Mouse (Mus musculus) T-helper 17 cell (primary cell): ENCODE measurements around the gene Vps37b.

ENCODE experiments used
- in situ Hi-C, 2 experiments: fragments of 300-600 bp; cut with MboI, MseI; formaldehyde crosslinking; loops; 1 replicate in 1 of 2; 2 replicates in 1 of 2; pipeline ENCODE4 v1.15.1; 2025; ENCODE audit warnings: high pct_unique_total_duplicates in 2 of 2

Gene Vps37b

DNA sequence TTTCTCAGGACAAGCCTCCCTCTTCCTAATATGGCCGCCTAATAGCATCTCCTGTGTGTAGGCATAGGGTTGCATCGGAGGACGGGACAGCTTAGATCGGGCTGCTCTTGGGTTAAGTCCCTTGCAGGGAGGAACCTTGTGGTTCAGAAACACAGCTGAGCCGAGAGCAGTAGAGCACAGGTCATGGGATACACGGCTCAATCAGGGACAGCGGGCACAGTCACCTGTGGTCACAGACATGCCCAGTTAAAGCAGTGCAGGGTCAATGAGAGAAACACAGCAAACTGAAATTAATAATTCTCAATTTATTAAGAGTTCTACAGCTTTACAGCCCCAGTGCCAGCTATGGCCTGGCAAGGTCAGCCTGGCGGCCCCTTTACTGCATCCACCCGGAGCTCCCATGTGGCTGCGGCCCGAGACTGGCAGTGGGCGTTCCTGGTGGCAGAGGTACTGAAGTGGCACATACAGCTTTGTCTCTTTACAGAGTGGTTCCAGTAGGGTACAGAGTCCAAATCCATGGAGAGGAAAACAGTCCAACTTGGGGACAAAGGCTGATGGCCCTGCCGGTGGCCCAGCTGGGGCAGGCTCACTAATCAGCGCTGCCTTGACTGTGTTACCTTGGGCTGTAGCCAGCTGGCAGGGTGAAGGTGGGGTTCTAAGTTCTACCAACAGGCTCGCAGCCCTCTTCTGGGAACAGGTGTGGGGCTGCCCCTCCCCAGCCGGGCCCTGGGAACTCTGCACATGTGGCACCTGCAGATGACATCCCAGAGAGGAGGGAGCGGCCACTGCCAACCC lies 27.5 kb downstream of the Vps37b start:
- in situ Hi-C loops: loop anchor here (5.0 kb wide), 1 partner anchor 78 kb away; no protein-coding TSS in a partner anchor

DNA sequence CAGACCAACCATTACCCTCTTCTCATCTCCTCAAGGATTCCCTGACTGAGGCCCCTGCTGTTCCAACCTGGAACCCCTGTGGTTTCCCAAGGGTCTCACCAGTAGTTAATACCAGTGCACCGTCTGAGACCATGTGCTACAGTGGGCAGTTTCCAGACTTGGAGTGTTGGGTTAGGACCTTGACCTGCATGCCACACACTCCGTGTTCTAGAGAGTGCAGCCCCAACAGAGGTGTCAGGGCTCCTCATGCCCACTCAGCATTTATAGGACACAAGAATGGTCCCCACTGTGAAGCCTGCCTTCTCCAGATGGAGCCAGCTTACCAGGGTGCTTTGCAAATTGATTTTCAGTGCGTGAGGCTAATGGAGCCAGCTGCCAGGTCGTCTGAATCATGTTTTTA lies 28.7 kb downstream of the Vps37b start:
- in situ Hi-C loops: loop anchor here (5.0 kb wide), 1 partner anchor 79 kb away; no protein-coding TSS in a partner anchor

DNA sequence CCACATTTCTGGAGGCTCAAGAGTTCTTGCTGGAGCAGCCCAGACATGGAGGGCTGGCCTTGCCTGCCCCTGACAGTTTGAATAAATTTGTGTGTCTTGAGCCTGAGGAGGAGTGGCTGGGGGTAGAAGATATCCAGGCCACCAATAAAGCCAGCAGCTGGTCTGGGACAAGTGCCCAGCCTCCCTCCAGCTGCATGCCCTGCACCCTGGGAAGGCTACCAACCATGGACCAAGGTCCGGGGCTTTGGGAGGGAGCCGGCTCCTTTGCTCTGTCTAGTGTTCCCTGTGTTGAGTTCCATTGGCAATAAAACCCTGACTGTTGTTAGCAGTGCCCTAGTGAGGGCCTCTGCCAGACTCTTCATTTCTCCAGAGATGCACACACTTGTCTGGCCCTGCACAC lies 29.2 kb downstream of the Vps37b start:
- in situ Hi-C loops: loop anchor here (5.0 kb wide), 1 partner anchor 79 kb away; no protein-coding TSS in a partner anchor

DNA sequence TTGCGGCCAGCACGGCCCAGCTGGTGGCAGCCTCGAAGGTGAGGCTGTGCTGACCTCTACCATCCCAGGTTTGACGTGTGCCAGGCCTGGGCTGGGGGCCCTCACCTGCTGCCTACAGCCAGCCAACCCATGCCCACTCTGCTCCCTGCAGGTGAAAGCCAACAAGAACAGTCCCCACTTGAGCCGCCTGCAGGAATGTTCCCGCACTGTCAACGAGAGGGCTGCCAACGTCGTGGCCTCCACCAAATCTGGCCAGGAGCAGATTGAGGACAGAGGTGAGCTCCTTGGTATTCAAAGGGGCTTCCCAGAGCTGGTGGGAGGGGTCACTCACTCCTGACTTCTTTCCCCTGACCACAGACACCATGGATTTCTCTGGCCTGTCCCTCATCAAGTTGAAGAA lies 30.8 kb downstream of the Vps37b start:
- in situ Hi-C loops: loop anchor here (5.0 kb wide), 1 partner anchor 81 kb away; no protein-coding TSS in a partner anchor

DNA sequence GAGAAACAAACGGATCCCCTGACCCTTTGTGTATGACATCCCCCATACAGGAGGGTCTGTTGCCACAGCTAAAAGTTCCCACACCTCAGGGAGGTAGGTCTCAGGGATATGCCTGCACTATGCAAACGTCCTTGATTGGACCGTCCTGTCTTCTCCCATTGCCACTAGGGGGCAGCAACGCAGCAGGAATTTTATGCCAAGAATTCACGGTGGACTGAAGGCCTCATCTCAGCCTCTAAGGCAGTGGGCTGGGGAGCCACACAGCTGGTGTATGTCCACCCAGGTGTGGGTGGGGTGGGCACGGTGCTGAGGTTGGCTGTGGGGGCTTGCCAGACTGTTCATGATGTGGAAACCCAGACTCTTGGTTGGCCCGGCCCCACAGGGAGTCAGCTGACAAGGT lies 31.2 kb downstream of the Vps37b start:
- in situ Hi-C loops: loop anchor here (5.0 kb wide), 1 partner anchor 81 kb away; no protein-coding TSS in a partner anchor

DNA sequence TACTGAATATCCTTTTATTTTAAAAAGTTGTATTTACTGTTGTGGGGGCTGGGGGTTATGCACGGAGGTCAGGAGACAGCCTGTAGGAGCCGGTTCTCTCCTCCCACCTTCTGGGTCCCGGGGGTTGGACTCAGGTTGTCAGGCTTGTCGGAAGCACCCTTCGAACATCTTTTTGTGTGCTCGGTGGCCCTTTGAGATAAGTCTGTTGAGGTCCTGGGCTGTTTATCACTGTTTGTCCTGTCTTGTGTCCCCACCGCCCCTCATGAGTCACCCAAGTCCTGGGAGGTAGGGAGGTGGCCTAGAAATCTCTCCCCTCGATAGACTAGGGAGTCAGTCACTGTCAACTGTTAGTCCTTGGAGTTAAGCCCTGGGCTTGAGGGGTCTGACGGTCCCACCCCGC lies 33.7 kb downstream of the Vps37b start:
- in situ Hi-C loops: no loop called here

DNA sequence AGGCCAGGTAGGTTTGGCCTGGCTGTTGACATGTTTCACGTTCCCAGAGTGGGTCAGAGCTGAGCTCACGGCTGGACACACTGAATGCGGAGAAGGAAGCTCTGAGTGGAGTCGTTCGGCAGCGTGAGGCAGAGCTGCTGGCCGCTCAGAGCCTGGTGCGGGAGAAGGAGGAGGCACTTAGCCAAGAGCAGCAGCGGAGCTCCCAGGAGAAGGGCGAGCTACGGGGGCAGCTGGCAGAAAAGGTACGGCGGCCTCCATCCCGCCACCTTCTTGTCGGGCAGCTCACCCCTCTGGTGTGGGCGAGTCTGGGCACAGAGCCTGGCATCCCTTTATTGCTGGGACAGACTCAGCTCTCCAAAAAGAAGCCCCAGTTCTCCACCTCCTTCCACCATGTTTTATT lies 34.3 kb downstream of the Vps37b start:
- in situ Hi-C loops: no loop called here

DNA sequence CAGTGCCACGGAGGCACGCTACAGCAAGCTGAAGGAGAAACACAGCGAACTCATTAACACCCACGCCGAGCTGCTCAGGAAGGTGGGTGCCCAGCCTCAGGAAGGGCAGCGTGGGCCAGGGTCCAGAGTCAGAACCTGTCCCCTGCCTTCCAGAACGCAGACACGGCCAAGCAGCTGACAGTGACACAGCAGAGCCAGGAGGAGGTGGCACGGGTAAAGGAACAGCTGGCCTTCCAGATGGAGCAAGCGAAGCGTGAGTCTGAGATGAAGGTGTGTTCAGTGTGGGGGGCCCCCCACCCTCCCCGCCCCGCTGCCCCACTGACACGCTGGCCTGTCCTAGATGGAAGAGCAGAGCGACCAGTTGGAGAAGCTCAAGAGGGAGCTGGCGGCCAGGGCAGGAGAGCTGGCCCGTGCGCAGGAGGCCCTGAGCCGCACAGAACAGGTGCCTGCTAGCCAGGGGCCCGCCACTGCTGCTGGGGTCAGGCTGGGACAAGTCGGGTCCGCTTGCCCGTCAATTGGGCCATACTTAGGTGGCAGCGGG lies 34.8 kb downstream of the Vps37b start:
- in situ Hi-C loops: no loop called here

DNA sequence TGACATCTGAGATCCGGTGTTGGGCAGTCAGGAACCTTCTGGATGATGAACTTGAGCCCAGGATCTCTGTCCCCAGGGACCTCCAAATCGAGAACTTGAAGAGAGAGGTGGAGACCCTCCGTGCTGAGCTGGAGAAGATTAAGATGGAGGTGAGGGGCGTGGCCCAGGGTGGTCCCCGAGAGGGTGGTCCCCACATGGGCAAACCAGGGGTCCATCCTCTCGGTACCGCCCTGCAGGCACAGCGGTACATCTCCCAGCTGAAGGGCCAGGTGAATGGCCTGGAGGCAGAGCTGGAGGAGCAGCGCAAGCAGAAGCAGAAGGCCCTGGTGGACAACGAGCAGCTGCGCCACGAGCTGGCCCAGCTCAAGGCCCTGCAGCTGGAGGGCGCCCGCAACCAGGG lies 35.4 kb downstream of the Vps37b start:
- in situ Hi-C loops: no loop called here

DNA sequence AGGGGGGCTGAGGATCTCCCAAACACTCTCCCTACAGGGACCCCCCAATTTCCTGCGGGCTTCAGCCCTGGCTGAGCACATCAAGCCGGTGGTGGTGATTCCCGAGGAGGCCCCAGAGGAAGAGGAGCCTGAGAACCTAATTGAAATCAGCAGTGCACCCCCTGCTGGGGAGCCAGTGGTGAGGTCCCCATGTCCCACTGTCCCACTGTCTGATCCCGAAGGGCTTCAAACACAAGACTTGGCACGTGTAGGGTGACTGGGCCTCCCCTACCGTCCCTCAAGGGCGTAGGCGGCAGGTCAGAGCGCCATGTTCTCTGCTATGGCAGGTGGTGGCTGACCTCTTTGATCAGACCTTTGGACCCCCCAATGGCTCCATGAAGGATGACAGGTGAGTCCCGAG lies 35.9 kb downstream of the Vps37b start:
- in situ Hi-C loops: no loop called here

DNA sequence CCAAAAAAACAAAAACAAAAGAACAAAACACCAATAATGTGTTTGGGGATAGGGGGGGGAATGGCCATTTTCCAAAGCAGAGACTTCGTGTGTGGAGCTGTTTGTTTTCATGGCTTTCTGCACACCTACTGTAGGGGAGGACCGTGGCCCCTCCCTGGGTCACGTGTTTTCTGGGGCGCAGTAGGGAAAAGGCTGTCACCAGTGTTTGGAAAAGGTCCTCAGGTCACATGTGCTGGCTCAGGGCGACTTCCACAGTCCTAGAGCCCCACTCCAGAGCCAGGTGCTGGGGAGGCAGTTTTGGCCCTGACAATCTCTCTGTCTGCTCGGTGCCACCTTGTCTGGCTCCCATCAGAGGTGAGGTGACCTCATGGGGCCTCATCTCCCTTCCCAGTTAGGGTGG lies 36.7 kb downstream of the Vps37b start:
- in situ Hi-C loops: no loop called here

DNA sequence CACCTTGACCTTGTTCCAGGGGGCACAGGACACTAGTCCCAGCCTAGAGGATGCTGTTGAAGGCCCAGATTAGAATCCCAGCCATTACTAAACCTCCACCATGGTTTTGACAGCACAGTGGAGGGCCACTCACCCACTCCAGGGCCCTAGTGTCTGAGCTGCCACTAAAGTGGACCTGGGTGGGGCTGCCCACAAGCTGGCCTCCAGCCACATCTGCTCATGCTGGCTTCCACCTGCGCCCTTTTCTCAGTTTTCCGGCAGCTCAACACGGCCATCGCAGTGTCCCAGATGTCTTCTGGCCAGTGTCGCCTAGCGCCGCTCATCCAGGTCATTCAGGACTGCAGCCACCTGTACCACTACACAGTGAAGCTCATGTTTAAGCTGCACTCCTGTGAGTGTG lies 37.6 kb downstream of the Vps37b start:
- in situ Hi-C loops: loop anchor here (5.0 kb wide), 3 partner anchors 42 to 298 kb away; no protein-coding TSS in a partner anchor

DNA sequence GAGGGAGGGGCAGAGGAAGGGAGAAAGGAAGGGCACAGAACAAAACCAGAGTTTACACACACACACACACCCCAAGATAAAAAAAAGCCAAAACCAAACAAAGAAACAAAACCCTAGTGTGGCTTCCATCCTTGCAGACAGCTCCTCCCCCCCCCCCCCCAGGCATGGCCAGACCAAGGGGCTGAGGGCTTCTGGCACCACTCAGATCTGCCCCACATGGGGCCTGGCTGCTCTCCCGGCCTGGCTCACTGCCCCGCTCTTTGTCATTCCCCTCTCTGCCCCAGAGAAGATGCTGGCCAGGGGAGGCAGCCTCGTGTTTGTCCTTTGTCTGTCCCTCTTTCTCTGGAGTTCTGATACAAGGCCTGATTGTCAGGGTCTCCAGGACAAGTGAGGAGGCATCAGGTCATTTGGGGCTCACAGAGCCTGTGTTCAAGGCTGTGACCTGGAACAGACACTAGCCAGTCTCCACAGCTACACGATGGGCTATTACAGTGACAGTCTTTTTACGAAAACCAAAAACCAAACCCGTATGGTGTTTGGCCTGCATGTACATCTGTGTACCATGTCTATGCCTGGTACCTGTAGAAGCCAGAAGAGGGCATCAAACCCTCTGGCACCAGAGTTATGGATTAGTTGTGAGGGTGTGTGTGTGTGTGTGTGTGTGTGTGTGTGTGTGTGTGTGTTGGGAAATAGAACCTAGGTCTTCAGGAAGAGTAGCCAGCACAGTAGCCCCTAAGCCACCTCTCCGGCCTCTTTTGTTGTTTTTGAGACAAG lies 38.6 kb downstream of the Vps37b start:
- in situ Hi-C loops: loop anchor here (5.0 kb wide), 3 partner anchors 41 to 299 kb away; no protein-coding TSS in a partner anchor

DNA sequence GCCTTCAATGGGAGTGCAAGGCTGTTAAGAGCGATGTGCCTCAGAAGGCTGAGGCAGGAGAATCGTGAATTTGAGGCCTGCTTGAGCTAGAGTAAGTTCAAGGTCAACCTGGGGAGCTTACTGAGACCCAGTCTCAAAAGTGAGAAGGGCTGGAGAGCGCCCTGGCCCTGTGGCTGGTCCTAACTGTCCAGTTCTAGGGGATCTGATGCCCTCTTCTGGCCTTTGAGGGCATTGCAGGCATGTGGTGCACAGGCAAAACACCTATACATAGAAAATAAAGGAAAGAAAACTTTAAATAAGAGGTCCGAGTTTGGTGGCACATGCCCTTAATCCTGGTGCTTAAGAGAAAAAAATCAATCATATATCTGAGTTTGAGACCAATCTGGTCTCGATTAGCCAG lies 39.3 kb downstream of the Vps37b start:
- in situ Hi-C loops: loop anchor here (5.0 kb wide), 3 partner anchors 40 to 300 kb away; no protein-coding TSS in a partner anchor

DNA sequence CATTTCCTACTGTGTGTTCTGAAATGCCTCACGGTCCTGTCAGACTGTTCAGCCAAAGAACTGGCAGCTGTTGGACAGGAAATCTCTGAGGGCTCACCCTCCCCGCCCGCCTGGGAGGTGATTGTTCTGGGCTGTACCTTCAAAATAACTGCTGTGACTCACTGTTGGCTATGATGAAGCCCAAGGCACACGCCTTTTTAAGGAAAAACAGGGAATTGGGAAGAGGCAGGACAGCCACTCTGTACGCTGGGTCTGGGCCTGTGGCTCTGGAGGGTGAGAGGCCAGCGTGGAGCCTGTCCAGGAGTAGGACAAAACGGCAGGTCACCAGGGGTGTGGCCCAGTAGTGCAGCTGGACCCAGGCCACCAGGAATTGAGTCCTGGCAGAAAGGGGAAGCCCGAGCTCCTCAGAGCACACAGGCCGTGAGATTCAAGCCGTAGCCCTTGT lies 39.9 kb downstream of the Vps37b start:
- in situ Hi-C loops: loop anchor here (5.0 kb wide), 3 partner anchors 40 to 300 kb away; no protein-coding TSS in a partner anchor

DNA sequence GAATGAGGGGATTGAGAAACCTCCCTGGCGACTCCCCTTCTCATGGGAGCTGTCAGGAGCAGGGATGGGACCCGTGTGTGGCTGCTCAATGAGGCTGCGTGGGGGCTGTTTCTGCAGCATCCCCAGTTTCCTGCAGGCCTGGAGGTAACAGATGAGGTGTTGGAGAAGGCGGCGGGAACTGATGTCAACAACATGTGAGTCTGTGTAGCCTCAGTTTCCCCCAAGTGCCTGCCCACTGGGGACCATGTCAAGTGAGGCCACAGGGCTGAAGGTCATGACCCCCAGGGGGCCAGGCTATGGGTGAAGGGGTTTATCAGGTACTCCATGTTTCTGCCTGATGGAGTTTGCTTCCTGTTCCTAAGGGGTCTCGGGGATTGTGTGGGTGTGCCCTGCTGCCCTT lies 40.7 kb downstream of the Vps37b start:
- in situ Hi-C loops: loop anchor here (5.0 kb wide), 3 partner anchors 39 to 301 kb away; no protein-coding TSS in a partner anchor

DNA sequence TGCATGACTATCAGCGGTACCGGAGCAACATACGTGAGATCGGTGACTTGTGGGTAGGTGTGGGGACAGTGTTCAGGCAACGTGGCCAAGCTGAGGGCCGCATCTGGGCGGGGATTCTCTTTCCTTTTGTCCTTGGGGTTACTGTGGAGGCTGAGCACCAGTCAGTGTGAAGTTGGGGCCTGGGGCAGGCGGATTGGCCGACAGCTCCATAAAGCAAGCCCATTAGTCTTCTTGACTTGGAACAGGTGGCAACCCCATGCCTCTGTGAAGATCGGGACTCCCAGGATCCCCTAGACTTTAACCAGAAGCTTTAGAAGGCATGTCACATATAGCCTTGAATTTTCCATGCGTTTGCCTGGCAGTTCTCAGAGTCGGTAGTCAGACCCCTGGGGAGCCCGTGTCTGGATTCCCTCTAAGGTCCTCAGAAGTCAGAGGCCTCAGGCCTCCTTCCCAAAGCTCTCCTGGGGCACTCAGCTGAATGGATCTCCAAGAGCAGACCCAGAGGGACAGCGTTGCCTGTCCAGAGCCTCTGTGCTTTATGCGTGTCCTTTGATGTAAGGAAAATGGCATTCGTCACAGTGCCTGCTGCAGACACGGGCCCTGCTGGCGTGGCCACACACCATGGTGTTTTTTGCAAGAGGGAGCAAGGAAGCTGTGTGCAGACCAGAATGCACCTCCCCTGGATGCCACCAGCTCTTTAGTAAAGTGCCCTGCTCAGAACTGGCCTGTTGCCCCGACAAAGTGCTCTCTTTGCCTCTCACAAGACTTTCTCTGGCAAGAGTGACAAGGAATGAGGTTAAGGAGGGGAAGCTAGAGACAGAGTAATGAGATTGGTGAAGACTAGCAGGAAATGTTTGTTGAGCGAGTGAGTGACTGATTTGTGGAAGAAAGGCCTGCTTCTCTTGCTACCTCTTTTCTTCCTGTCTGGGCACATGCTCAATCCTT lies 41.9 kb downstream of the Vps37b start:
- in situ Hi-C loops: loop anchor here (5.0 kb wide), 3 partner anchors 38 to 302 kb away; no protein-coding TSS in a partner anchor

DNA sequence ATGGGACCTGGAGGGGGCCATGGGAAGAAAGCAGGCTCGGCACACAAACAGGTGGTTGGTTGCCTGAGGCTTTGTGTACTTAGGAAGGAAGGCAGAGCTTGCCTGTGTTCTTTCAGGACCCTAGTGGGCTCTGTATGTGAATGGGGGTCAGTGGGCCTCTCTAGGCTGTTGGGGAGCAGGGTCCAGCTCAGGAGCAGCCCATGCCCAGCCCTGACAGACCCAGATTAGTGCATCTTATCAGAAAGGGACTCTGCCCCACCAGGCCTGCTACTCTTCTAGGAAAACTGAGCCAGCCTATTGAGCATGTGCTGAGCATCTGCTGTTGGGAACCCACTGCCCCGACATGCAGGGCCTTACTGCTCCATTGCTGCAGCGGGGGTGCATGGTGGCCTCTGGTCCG lies 44.6 kb downstream of the Vps37b start:
- in situ Hi-C loops: no loop called here

DNA sequence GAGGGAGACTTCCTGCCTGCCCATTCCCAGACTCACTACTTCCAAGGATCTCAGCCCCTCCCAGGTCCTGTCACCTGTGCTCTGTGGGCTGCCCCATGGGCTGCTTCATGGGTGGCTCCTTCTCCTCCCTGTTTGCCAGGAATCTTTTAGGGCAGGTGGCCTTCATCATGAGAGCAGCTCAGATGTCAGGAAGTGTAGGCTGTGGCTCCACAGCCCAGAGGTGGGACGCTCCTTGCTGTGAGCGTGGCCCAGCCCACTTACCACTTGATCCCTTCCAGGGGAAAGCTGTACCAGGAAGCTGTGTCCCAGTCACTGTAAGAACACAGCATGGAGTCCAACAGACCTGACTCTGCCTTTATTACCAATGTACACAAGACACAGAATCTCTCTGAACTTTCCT lies 45.1 kb downstream of the Vps37b start:
- in situ Hi-C loops: no loop called here

DNA sequence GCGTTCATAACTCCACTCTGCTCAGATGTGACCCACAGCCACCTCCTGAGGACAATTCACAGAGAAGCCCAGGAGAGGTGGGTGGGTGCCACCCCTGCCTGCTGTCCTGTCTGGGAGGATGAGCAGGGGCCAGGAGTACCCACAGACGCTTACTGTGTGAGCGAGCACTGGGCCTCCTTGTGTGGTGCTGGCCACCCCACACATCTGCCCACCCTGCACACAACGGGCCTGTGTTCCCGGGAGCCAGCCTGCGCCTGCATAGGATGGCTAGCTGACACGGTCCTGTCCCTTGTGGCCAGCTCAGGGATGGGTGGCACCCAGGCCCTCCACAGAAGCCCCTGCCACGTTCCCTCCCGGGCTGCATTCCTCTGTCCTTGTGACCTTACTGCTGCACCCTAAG lies 46.6 kb downstream of the Vps37b start:
- in situ Hi-C loops: no loop called here

DNA sequence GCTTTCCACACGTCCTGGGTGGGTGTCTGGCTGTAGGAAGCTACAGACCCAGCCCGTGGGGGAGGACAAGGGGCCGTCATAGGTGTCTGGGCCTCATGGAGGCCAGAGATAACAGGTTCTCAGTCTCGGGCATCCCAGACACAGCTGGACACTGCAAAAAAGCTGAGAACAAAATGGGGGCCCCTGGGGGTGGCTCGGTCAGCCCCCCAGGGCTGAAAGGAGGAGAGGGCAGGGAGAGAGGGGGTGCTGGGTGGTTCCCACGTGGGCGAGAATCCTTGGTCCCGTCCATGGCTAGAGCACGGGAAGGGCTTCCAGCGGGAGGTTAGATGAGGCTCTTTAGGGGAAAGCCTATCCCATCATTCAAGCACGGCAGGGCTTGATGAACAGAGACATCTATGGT lies 49.2 kb downstream of the Vps37b start:
- in situ Hi-C loops: no loop called here
